Mouse (Mus musculus): ENCODE data around the gene Zfp13. TPM values are rescaled to one million over a fixed set of nuclear protein-coding genes. Genes with fewer than 3 reads are reported as not detected.

Zfp13 gene
- polyA plus RNA-seq, 1 experiment from 2014 or later = 1.5 TPM

- DNase-seq (ENCODE audit: low spot score) = peak; percentile 53
These were observed 48.4 kb downstream of the Zfp13 start for GRCm38 (mm10) chr17:23550856-23551255.

- DNase-seq (ENCODE audit: low spot score) = peak; percentile 92
These were observed 49.0 kb downstream of the Zfp13 start for GRCm38 (mm10) chr17:23550188-23550791.

GRCm38 (mm10) chr17:23549441-23549840 lies 49.8 kb downstream of the Zfp13 start:
- no peak for DNase-seq (ENCODE audit: low spot score)

GRCm38 (mm10) chr17:23548615-23549014 lies 50.7 kb downstream of the Zfp13 start:
- peak; percentile 88 for DNase-seq (ENCODE audit: low spot score)

- DNase-seq (ENCODE audit: low spot score) = no peak
These were observed 51.4 kb downstream of the Zfp13 start for GRCm38 (mm10) chr17:23547681-23548443.

- peak; percentile 93 for DNase-seq (ENCODE audit: low spot score)
These were observed 52.4 kb downstream of the Zfp13 start for GRCm38 (mm10) chr17:23546702-23547505.

GRCm38 (mm10) chr17:23546333-23546701 lies 53.0 kb downstream of the Zfp13 start:
- peak; percentile 87 for DNase-seq (ENCODE audit: low spot score)

- DNase-seq (ENCODE audit: low spot score) = no peak
These were observed 53.4 kb downstream of the Zfp13 start for GRCm38 (mm10) chr17:23545841-23546240.

GRCm38 (mm10) chr17:23544766-23545165 lies 54.5 kb downstream of the Zfp13 start:
- DNase-seq (ENCODE audit: low spot score) = peak; percentile 2

GRCm38 (mm10) chr17:23543983-23544382 lies 55.3 kb downstream of the Zfp13 start:
- DNase-seq (ENCODE audit: low spot score) = no peak

- DNase-seq (ENCODE audit: low spot score) = no peak
These were observed 56.0 kb downstream of the Zfp13 start for GRCm38 (mm10) chr17:23543325-23543724.

GRCm38 (mm10) chr17:23542835-23543234 lies 56.5 kb downstream of the Zfp13 start:
- no peak for DNase-seq (ENCODE audit: low spot score)

- peak; percentile 1 for DNase-seq (ENCODE audit: low spot score)
These were observed 57.1 kb downstream of the Zfp13 start for GRCm38 (mm10) chr17:23542004-23542720.

GRCm38 (mm10) chr17:23540605-23541475 lies 58.4 kb downstream of the Zfp13 start:
- DNase-seq (ENCODE audit: low spot score) = peak; percentile 1

- peak; percentile 1 for DNase-seq (ENCODE audit: low spot score)
These were observed 59.2 kb downstream of the Zfp13 start for GRCm38 (mm10) chr17:23540106-23540505.

GRCm38 (mm10) chr17:23539608-23540007 lies 59.7 kb downstream of the Zfp13 start:
- DNase-seq (ENCODE audit: low spot score) = peak; percentile 1

- peak; percentile 16 for DNase-seq (ENCODE audit: low spot score)
These were observed 60.8 kb downstream of the Zfp13 start for GRCm38 (mm10) chr17:23538299-23539015.

GRCm38 (mm10) chr17:23537554-23538255 lies 61.6 kb downstream of the Zfp13 start:
- DNase-seq (ENCODE audit: low spot score) = peak; percentile 1

Measured in thymus, postnatal 0 days (tissue).